Mouse (Mus musculus) limb, embryonic 10.5 days (tissue): ENCODE measurements around the gene Pabpc5. TPM values are rescaled to one million over a fixed set of nuclear protein-coding genes. Genes with fewer than 3 reads are reported as not detected.

Experiments used
- DNase-seq: peaks from one replicate; pipeline ENCODE4 v3.0.0-alpha.2; 2017; ENCODE audit warnings: low spot score
- H3K27ac ChIP-seq: fragments of 300-500 bp; sonication (generic); 2 replicates; pipeline ENCODE4 v1.5.1; 2016; ENCODE audit warnings: mild to moderate bottlenecking
- H3K27me3 ChIP-seq: fragments of 300-500 bp; sonication (generic); 2 replicates; pipeline ENCODE4 v1.6.1; 2016; ENCODE audit warnings: low read depth, mild to moderate bottlenecking; ENCODE audit not compliant: poor library complexity, severe bottlenecking
- H3K36me3 ChIP-seq: fragments of 300-500 bp; sonication (generic); 2 replicates; pipeline ENCODE4 v1.6.1; 2016; ENCODE audit warnings: mild to moderate bottlenecking, moderate library complexity
- H3K4me1 ChIP-seq: fragments of 300-500 bp; sonication (generic); 2 replicates; pipeline ENCODE4 v1.6.1; 2016
- H3K4me3 ChIP-seq: fragments of 300-500 bp; sonication (generic); 2 replicates; pipeline ENCODE4 v1.5.1; 2016; ENCODE audit warnings: mild to moderate bottlenecking, moderate library complexity
- H3K9me3 ChIP-seq: fragments of 300-500 bp; sonication (generic); replicated peaks from 2 replicates; pipeline ENCODE4 v1.6.1; 2016; ENCODE audit warnings: mild to moderate bottlenecking
- WGBS: fragments of 180-500 bp; shearing (Covaris S2); methylation state at CpG from one replicate; pipeline ENCODE4 v1.1.7; 2016; 5-methylcytosine and 5-hydroxymethylcytosine counted together
- polyA plus RNA-seq: library from polyadenylated mRNA; unstranded; fragments of >200 nt; fragmentation: Nextera tagmentation; extraction: Ambion mirVana; gene quantifications from 2 replicates; pipeline ENCODE4 v1.2.1, GENCODE M21; 2016

Pabpc5 gene
- 0.10 and 0.15 TPM in 2 replicates for polyA plus RNA-seq

DNA sequence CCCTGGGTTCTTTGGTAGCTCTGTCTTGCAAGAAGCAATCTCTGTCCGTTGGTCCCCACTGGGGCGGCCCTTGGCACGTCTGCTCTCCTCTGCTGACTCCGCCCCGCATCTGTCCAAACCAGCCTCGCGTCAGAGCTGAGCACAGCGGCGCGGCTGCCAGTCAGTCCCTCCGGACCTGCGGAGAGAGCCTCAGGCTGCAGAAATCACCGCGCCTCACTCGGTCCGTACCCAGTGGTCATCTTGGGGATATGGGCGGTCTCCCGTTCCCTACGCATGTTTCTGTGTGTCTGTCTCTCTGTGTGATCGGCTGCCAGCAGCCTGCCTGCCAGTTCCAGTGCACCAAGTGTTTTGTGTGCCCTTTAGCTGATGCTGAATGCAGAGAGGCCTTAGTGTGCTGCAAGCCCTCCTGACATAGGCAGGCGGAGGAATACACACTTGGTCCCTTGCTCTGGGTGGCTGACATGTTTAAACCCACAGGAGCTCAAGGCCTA is at the start of gene Pabpc5:
TSS of gene Pabpc5 (plus strand) at position 116 of the 491 bp plus-strand sequence.
- Histone ChIP-seq H3K4me1 (no peaks in the 10 kb centered on the region), H3K27ac (peak within 1 kb of the TSS; percentile 77), H3K4me3 (peak within 1 kb of the TSS; percentile 52), H3K9me3 (no peaks in the 10 kb centered on the region), H3K36me3 (no peaks in the 10 kb centered on the region), H3K27me3 (no peaks in the 10 kb centered on the region)
- WGBS: 7% methylated on average over 21 of the region's 21 CpGs
- DNase-seq: peak; percentile 61

DNA sequence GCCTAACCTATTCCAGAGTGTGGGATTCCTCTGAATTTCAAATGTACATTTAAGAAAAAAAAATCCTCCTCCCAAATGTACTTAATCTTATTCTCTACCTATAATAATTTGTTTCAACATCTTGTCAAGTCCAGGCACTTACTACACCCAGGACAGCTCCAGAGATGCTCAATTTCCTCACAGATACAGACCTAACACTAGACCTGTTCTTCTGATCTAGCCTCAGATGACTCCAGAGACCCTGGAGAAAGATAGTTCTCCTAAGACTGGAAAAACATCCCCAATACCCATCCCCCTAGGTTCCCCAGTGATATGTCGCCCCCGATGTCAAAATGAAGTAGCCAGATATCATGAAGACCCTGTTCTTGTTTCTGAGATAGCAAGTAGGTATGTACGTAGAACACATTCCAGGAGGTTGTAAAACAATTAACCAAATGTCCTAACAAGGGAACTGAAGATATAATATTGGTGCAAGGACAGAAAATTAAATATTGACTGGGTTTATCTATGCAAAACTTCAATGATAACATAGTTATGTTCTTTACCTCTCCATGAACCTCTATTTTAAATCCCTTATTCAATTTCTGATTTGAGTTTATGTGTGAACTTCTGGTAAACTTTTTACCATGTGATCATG is 39.9 kb upstream of the Pabpc5 start:
- no peak for DNase-seq
- Histone ChIP-seq H3K36me3 (no peaks in the 10 kb centered on the region), H3K27me3 (no peaks in the 10 kb centered on the region), H3K9me3 (no peaks in the 10 kb centered on the region), H3K4me3 (no peak overlapping the region), H3K27ac (no peak overlapping the region), H3K4me1 (no peaks in the 10 kb centered on the region)
- WGBS: 93% methylated on average over 3 of the region's 3 CpGs

DNA sequence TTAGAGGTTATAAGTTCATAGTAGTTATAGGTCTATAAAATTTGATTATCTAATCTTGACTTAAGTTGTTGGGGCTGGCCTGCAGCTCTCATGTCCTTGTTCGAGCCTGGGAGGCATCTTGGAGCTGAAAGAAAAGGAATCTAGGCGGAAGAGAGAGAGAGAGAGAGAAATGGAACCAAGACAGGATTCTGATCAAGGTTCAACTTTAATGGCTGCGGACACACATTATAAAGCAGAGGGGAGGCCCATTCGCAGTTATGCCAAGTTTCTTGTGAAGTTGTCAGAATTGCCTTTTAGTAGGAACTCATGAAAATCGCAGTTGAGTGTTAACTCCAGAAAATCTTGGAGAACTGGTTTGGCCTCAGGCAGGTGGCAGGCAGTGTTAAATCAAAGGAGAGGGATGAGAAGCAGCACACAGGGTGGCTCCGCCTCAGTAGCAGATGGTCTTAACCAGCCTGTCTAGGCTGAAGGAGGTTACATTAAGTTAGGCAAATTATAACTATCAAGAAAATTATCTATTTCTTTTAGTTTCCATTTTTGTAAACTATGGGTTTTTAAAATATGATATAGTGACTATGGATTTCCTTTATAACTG is 38.6 kb upstream of the Pabpc5 start:
- WGBS: 69% methylated on average over 6 of the region's 6 CpGs
- Histone ChIP-seq H3K27me3 (no peaks in the 10 kb centered on the region), H3K27ac (no peak overlapping the region)

DNA sequence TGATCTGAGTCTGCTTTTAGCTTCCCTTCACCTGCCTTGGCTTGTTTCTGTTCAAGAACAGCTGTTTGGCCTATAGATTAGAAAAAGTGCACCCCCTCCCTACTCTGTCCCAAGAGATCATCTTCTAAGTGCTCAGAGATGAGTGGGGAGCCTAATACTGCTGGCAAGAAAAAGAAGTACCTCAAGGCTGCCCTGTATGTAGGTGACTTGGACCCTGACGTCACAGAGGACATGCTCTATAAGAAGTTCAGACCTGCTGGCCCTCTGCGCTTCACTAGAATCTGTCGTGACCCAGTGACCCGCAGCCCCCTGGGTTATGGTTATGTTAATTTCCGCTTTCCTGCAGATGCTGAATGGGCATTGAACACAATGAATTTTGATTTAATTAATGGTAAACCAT is 856 bp downstream of the Pabpc5 start:
- no peaks in the 10 kb centered on the region for H3K9me3 ChIP-seq
- H3K27me3 ChIP-seq: no peaks in the 10 kb centered on the region
- WGBS: 87% methylated on average over 5 of the region's 5 CpGs
- H3K27ac ChIP-seq: no peak overlapping the region
- no peaks in the 10 kb centered on the region for H3K36me3 ChIP-seq
- no peak for DNase-seq
- no peak overlapping the region for H3K4me3 ChIP-seq
- H3K4me1 ChIP-seq: no peaks in the 10 kb centered on the region

More for the DNA sequence above, 38.6 kb upstream of the Pabpc5 start:
- H3K9me3 ChIP-seq: no peaks in the 10 kb centered on the region
- H3K4me3 ChIP-seq: no peak overlapping the region
- no peaks in the 10 kb centered on the region for H3K4me1 ChIP-seq
- no peak for DNase-seq
- no peaks in the 10 kb centered on the region for H3K36me3 ChIP-seq
